Mouse (Mus musculus) liver, embryonic 12.5 days (tissue): ENCODE measurements around the gene Hbb-bt. TPM values are rescaled to one million over a fixed set of nuclear protein-coding genes. Genes with fewer than 3 reads are reported as not detected.
"Not testable (repeated sequence)": the region's sequence is repeated elsewhere in the genome, so short reads cannot be mapped to it uniquely, and the experiment has no call there.

Experiments used
- ATAC-seq: fragments of 200-750 bp; cut with Nextera tagmentation; 2 replicates; pipeline ENCODE4 v1.8.0; 2017; ENCODE audit warnings: moderate number of reproducible peaks, mild to moderate bottlenecking, moderate library complexity
- H3K27ac ChIP-seq: fragments of 300-500 bp; sonication (generic); 2 replicates; pipeline ENCODE4 v1.5.1; 2016; ENCODE audit warnings: mild to moderate bottlenecking
- H3K27me3 ChIP-seq: fragments of 300-500 bp; sonication (generic); replicated peaks from 2 replicates; pipeline ENCODE4 v1.6.1; 2016; ENCODE audit warnings: mild to moderate bottlenecking, moderate library complexity
- H3K36me3 ChIP-seq: fragments of 300-500 bp; sonication (generic); 2 replicates; pipeline ENCODE4 v1.6.1; 2016; ENCODE audit warnings: mild to moderate bottlenecking, moderate library complexity
- H3K4me1 ChIP-seq: fragments of 300-500 bp; sonication (generic); 2 replicates; pipeline ENCODE4 v1.6.1; 2016
- H3K4me2 ChIP-seq: fragments of 300-500 bp; sonication (generic); 2 replicates; pipeline ENCODE4 v1.6.1; 2016; ENCODE audit warnings: mild to moderate bottlenecking, moderate library complexity
- H3K4me3 ChIP-seq: fragments of 300-500 bp; sonication (generic); 2 replicates; pipeline ENCODE4 v1.5.1; 2016; ENCODE audit warnings: mild to moderate bottlenecking, moderate library complexity
- H3K9ac ChIP-seq: fragments of 300-500 bp; sonication (generic); 2 replicates; pipeline ENCODE4 v1.6.1; 2016; ENCODE audit warnings: mild to moderate bottlenecking, moderate library complexity
- H3K9me3 ChIP-seq: fragments of 300-500 bp; sonication (generic); replicated peaks from 2 replicates; pipeline ENCODE4 v1.6.1; 2016; ENCODE audit warnings: mild to moderate bottlenecking, moderate library complexity
- WGBS: fragments of 180-500 bp; shearing (Covaris S2); methylation state at CpG from one replicate; pipeline ENCODE4 v1.1.7; 2016; ENCODE audit not compliant: insufficient replicate concordance; 5-methylcytosine and 5-hydroxymethylcytosine counted together
- polyA plus RNA-seq: library from polyadenylated mRNA; unstranded; fragments of >200 nt; fragmentation: Nextera tagmentation; extraction: Ambion mirVana; gene quantifications from 2 replicates; pipeline ENCODE4 v1.2.1, GENCODE M21; 2016

Gene Hbb-bt
- 37,996 and 38,837 TPM in 2 replicates for polyA plus RNA-seq

- Histone ChIP-seq H3K9me3 (no peaks in the 10 kb centered on the region), H3K4me3 (peak within 1 kb of the TSS; percentile 58), H3K4me1 (peaks cover 37% of the 10 kb centered on the region), H3K36me3 (no peaks in the 10 kb centered on the region), H3K9ac (peak within 1 kb of the TSS; percentile 78), H3K27ac (peak within 1 kb of the TSS; percentile 96), H3K4me2 (peak within 1 kb of the TSS; percentile 67), H3K27me3 (no peaks in the 10 kb centered on the region)
- WGBS, result 47% methylated on average over 3 of the region's 3 CpGs
- peak; percentile 83 for ATAC-seq
Measured at GRCm38 (mm10) chr7:103813766-103814165, at the start of gene Hbb-bt. Gene Hbb-bt, minus strand, starts transcription at chr7:103813996.

- no peak overlapping the region; the same call in 1 of the 2 replicates for H3K4me3 ChIP-seq
- peak overlapping the region; percentile 67 for H3K9ac ChIP-seq
Measured at GRCm38 (mm10) chr7:103861531-103861930, 47.7 kb upstream of the Hbb-bt start.

GRCm38 (mm10) chr7:103860855-103861254 lies 47.1 kb upstream of the Hbb-bt start:
- no peaks in the 10 kb centered on the region for H3K27me3 ChIP-seq
- H3K36me3 ChIP-seq, result no peaks in the 10 kb centered on the region
- H3K27ac ChIP-seq, result peak overlapping the region; percentile 97
- H3K4me2 ChIP-seq, result peak overlapping the region; percentile 51
- ATAC-seq, result peak; percentile 84
- H3K4me3 ChIP-seq, result no peak overlapping the region; the same call in 1 of the 2 replicates
- no peaks in the 10 kb centered on the region for H3K9me3 ChIP-seq
- WGBS, result 6% methylated on average over 1 of the region's 1 CpGs
- H3K9ac ChIP-seq, result peak overlapping the region; percentile 74
- H3K4me1 ChIP-seq, result peaks cover 67% of the 10 kb centered on the region

More at GRCm38 (mm10) chr7:103861531-103861930, 47.7 kb upstream of the Hbb-bt start:
- peak overlapping the region; percentile 97 for H3K27ac ChIP-seq
- 34% methylated on average over 3 of the region's 3 CpGs for WGBS
- H3K4me1 ChIP-seq, result peaks cover 72% of the 10 kb centered on the region
- H3K36me3 ChIP-seq, result no peaks in the 10 kb centered on the region
- no peaks in the 10 kb centered on the region for H3K27me3 ChIP-seq
- peak overlapping the region; percentile 51 for H3K4me2 ChIP-seq
- H3K9me3 ChIP-seq, result no peaks in the 10 kb centered on the region
- no peak for ATAC-seq

GRCm38 (mm10) chr7:103859076-103859475 lies 45.3 kb upstream of the Hbb-bt start:
- no peaks in the 10 kb centered on the region for H3K27me3 ChIP-seq
- peak overlapping the region; percentile 63 for H3K4me2 ChIP-seq
- peak overlapping the region; percentile 20; the same call in 1 of the 2 replicates for H3K4me3 ChIP-seq
- 13% methylated on average over 2 of the region's 2 CpGs for WGBS
- peaks cover 67% of the 10 kb centered on the region for H3K4me1 ChIP-seq
- ATAC-seq, result peak; percentile 93
- peak overlapping the region; percentile 81 for H3K9ac ChIP-seq
- no peaks in the 10 kb centered on the region for H3K9me3 ChIP-seq
- H3K36me3 ChIP-seq, result no peaks in the 10 kb centered on the region
- H3K27ac ChIP-seq, result peak overlapping the region; percentile 97

- peak overlapping the region; percentile 48 for H3K9ac ChIP-seq
- H3K4me3 ChIP-seq, result no peak overlapping the region
- peaks cover 60% of the 10 kb centered on the region for H3K4me1 ChIP-seq
- H3K36me3 ChIP-seq, result no peaks in the 10 kb centered on the region
- no peaks in the 10 kb centered on the region for H3K27me3 ChIP-seq
- H3K4me2 ChIP-seq, result peak overlapping the region; percentile 19; the same call in 1 of the 2 replicates
- no peaks in the 10 kb centered on the region for H3K9me3 ChIP-seq
- 42% methylated on average over 1 of the region's 1 CpGs for WGBS
- peak; percentile 25; the same call in 1 of the 2 replicates for ATAC-seq
- H3K27ac ChIP-seq, result peak overlapping the region; percentile 86
Measured at GRCm38 (mm10) chr7:103854669-103855068, 40.9 kb upstream of the Hbb-bt start.

GRCm38 (mm10) chr7:103853090-103853489 lies 39.3 kb upstream of the Hbb-bt start, which contains the start of gene Hbb-y:
Gene Hbb-y, minus strand, starts transcription at chr7:103853216.
- peak within 1 kb of the TSS; percentile 86 for H3K27ac ChIP-seq
- peaks cover 62% of the 10 kb centered on the region for H3K4me1 ChIP-seq
- peak; percentile 47 for ATAC-seq
- H3K9me3 ChIP-seq, result no peaks in the 10 kb centered on the region
- H3K4me2 ChIP-seq, result 0 out of 2 replicates have a peak within 1 kb of the TSS, but pooled peaks have one; percentile 4
- no peaks in the 10 kb centered on the region for H3K36me3 ChIP-seq
- H3K4me3 ChIP-seq, result no peak within 1 kb of the TSS
- 48% methylated on average over 2 of the region's 2 CpGs for WGBS
- H3K27me3 ChIP-seq, result no peaks in the 10 kb centered on the region
- H3K9ac ChIP-seq, result peak within 1 kb of the TSS; percentile 45

- peak overlapping the region; percentile 81 for H3K27ac ChIP-seq
- WGBS, result 28% methylated on average over 1 of the region's 2 CpGs
- H3K9me3 ChIP-seq, result no peaks in the 10 kb centered on the region
- peak overlapping the region; percentile 57 for H3K9ac ChIP-seq
- peak overlapping the region; percentile 38 for H3K4me2 ChIP-seq
- ATAC-seq, result peak; percentile 75
- no peak overlapping the region for H3K4me3 ChIP-seq
- H3K4me1 ChIP-seq, result peaks cover 62% of the 10 kb centered on the region
- H3K27me3 ChIP-seq, result no peaks in the 10 kb centered on the region
- no peaks in the 10 kb centered on the region for H3K36me3 ChIP-seq
Measured at GRCm38 (mm10) chr7:103844525-103845325, 30.9 kb upstream of the Hbb-bt start.

GRCm38 (mm10) chr7:103843034-103843433 lies 29.2 kb upstream of the Hbb-bt start, which contains the start of gene Hbb-bh1:
Gene Hbb-bh1, minus strand, starts transcription at chr7:103843164.
- H3K4me1 ChIP-seq, result peaks cover 50% of the 10 kb centered on the region

GRCm38 (mm10) chr7:103840268-103840667 lies 26.5 kb upstream of the Hbb-bt start, which contains the start of gene Hbb-bh2:
Gene Hbb-bh2, minus strand, starts transcription at chr7:103840520.
- H3K4me3 ChIP-seq, result no peak within 1 kb of the TSS
- ATAC-seq, result peak; percentile 31
- no peaks in the 10 kb centered on the region for H3K9me3 ChIP-seq
- peak within 1 kb of the TSS; percentile 21 for H3K4me2 ChIP-seq
- peaks cover 44% of the 10 kb centered on the region for H3K4me1 ChIP-seq
- H3K36me3 ChIP-seq, result no peaks in the 10 kb centered on the region
- H3K27ac ChIP-seq, result peak within 1 kb of the TSS; percentile 84
- no peaks in the 10 kb centered on the region for H3K27me3 ChIP-seq
- H3K9ac ChIP-seq, result peak within 1 kb of the TSS; percentile 36
- 61% methylated on average over 3 of the region's 3 CpGs for WGBS

More at GRCm38 (mm10) chr7:103843034-103843433, 29.2 kb upstream of the Hbb-bt start, which contains the start of gene Hbb-bh1:
- no peaks in the 10 kb centered on the region for H3K9me3 ChIP-seq
- H3K4me3 ChIP-seq, result no peak within 1 kb of the TSS
- peak; percentile 57 for ATAC-seq
- H3K4me2 ChIP-seq, result peak within 1 kb of the TSS; percentile 27
- H3K27me3 ChIP-seq, result no peaks in the 10 kb centered on the region
- peak within 1 kb of the TSS; percentile 45 for H3K9ac ChIP-seq
- H3K27ac ChIP-seq, result peak within 1 kb of the TSS; percentile 74
- no peaks in the 10 kb centered on the region for H3K36me3 ChIP-seq
- 38% methylated on average over 2 of the region's 2 CpGs for WGBS

- H3K4me3 ChIP-seq, result peak within 1 kb of the TSS; percentile 51
- peak within 1 kb of the TSS; percentile 71 for H3K9ac ChIP-seq
- H3K4me1 ChIP-seq, result peaks cover 45% of the 10 kb centered on the region
- H3K4me2 ChIP-seq, result peak within 1 kb of the TSS; percentile 49
- no peaks in the 10 kb centered on the region for H3K27me3 ChIP-seq
- ATAC-seq, result peak; percentile 88
- WGBS, result 42% methylated on average over 4 of the region's 4 CpGs
- H3K9me3 ChIP-seq, result no peaks in the 10 kb centered on the region
- H3K36me3 ChIP-seq, result no peaks in the 10 kb centered on the region
- H3K27ac ChIP-seq, result peak within 1 kb of the TSS; percentile 97
Measured at GRCm38 (mm10) chr7:103827808-103828207, 14.0 kb upstream of the Hbb-bt start, which contains the start of gene Hbb-bs. Gene Hbb-bs, minus strand, starts transcription at chr7:103828096.

- H3K4me1 ChIP-seq, result peaks cover 48% of the 10 kb centered on the region
- not testable (repeated sequence) for ATAC-seq, H3K27me3 ChIP-seq, H3K4me2 ChIP-seq, H3K27ac ChIP-seq, H3K36me3 ChIP-seq, H3K9me3 ChIP-seq, H3K4me3 ChIP-seq, H3K9ac ChIP-seq
- WGBS, result no CpG with 5 or more reads among the region's 2 CpGs
Measured at GRCm38 (mm10) chr7:103827139-103827538, 13.3 kb upstream of the Hbb-bt start.
